Mouse (Mus musculus) lung, adult 2 months (tissue): ENCODE results near the gene L3mbtl4.

Experiments used
- CTCF ChIP-seq: fragments of 200-500 bp; IDR thresholded peaks from 2 replicates; pipeline ENCODE4 v1.5.1; 2011; ENCODE audit warnings: mild to moderate bottlenecking, low read length, control low read depth; ENCODE audit not compliant: insufficient read depth
- POLR2A ChIP-seq: fragments of 200-500 bp; IDR thresholded peaks from 2 replicates; pipeline ENCODE4 v1.6.1; 2011; ENCODE audit warnings: low read depth, mild to moderate bottlenecking, control low read depth, low read length, borderline replicate concordance; ENCODE audit errors: extremely low read depth

- no peak for TF ChIP-seq POLR2A
- no peak for TF ChIP-seq CTCF
These were observed 437.1 kb downstream of the L3mbtl4 start for GRCm38 (mm10) chr17:68710701-68711100.
